Mouse (Mus musculus) ES-E14 (cell line): ENCODE measurements around the gene Tpm4.

ENCODE experiments used
- HCFC1 ChIP-seq: IDR thresholded peaks from 2 replicates; pipeline ENCODE4 v1.6.1; 2012; ENCODE audit warnings: low read length, inconsistent platforms, borderline replicate concordance; ENCODE audit not compliant: insufficient read depth
- MAFK ChIP-seq: IDR thresholded peaks from 2 replicates; pipeline ENCODE4 v1.6.1; 2014; ENCODE audit warnings: mild to moderate bottlenecking, low read depth, low read length, inconsistent platforms; ENCODE audit not compliant: insufficient read depth

- TF ChIP-seq MAFK (no peak), HCFC1 (no peak)
Observed at GRCm38 (mm10) chr8:72169681-72170249, 35.0 kb downstream of the Tpm4 start.
